Mouse (Mus musculus) megakaryocyte, embryonic 14.5 days (primary cell): Measurements from ENCODE around the gene Glb1. TPM values are rescaled to one million over a fixed set of nuclear protein-coding genes. Genes with fewer than 3 reads are reported as not detected.
A peak's percentile ranks its signal among the peaks of the same experiment; 100 is the strongest.

Source experiments
- H3K27me3 ChIP-seq: replicated peaks from 2 replicates; pipeline ENCODE3; 2012; ENCODE audit warnings: inconsistent platforms
- H3K36me3 ChIP-seq: replicated peaks from 2 replicates; pipeline ENCODE3; 2012; ENCODE audit warnings: low read length, inconsistent platforms, mixed read lengths
- H3K4me1 ChIP-seq: 2 replicates; pipeline ENCODE4 v1.6.1; 2012; ENCODE audit warnings: inconsistent platforms
- H3K4me3 ChIP-seq: replicated peaks from 2 replicates; pipeline ENCODE3; 2012; ENCODE audit warnings: moderate library complexity, mild to moderate bottlenecking, inconsistent platforms
- H3K9me3 ChIP-seq: 2 replicates; pipeline ENCODE4 v1.6.1; 2012; ENCODE audit warnings: inconsistent platforms
- FLI1 ChIP-seq: IDR thresholded peaks from 2 replicates; pipeline ENCODE4 v1.6.1; 2012; ENCODE audit warnings: low read length, inconsistent platforms, mixed read lengths
- GATA1 ChIP-seq: IDR thresholded peaks from 3 replicates; pipeline ENCODE4 v1.6.1; 2012; ENCODE audit warnings: mixed read lengths, low read length, inconsistent platforms, borderline replicate concordance
- polyA plus RNA-seq: library from polyadenylated mRNA; stranded (reverse); fragments of >175 nt; gene quantifications from 2 replicates; pipeline ENCODE4 v1.2.3, GENCODE M21; 2012; ENCODE audit warnings: low replicate concordance; ENCODE audit not compliant: insufficient read depth

The Glb1 gene
- polyA plus RNA-seq, 1 experiment = 16.4 TPM

DNA sequence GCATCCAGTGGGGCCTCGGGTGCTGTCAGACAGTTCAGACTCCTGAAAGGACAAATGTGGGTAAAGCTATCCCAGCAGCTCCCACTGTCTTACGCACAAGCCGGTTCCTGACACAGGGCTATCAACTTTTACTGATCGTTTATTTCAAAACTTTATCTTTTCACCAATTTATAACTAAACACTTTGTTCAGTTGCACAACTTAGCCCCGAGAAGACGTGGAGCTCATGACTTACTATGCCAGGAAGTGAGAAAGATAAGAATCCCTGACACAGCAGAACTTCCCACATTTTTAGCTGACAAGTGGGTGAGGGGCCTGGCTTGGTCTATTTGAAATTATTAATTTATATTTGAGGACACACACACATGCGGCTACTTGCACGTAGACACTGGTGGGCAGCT is 6.2 kb upstream of the Glb1 start:
- Histone ChIP-seq H3K4me3 (peak overlapping the region; percentile 38), H3K27me3 (no peaks in the 10 kb centered on the region), H3K4me1 (peaks cover 35% of the 10 kb centered on the region), H3K36me3 (no peaks in the 10 kb centered on the region), H3K9me3 (no peaks in the 10 kb centered on the region)
- TF ChIP-seq FLI1 = no peak
- no peak for TF ChIP-seq GATA1

DNA sequence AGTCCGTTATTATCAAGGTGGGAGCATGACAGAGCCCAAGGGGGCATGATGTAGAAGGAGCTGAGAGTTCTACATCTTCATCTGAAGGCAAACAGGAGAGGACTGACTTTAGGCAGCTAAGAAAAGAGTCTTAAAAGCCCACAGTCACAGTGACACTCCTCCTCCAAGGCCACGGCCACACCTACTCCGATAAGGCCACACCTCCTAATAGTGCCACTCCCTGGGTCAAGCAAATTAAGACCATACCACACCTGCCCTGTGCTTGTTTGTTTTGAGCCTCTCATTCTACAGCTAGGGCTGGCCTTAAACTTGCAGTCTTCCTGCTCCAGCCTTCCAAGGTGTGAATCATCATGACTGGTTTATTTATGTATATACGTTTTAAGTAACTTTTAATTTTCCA is 5.6 kb upstream of the Glb1 start:
- Histone ChIP-seq H3K4me1 (peaks cover 31% of the 10 kb centered on the region), H3K4me3 (peak overlapping the region; percentile 14), H3K27me3 (no peaks in the 10 kb centered on the region), H3K9me3 (no peaks in the 10 kb centered on the region), H3K36me3 (no peaks in the 10 kb centered on the region)
- TF ChIP-seq GATA1 (no peak), FLI1 (no peak)

DNA sequence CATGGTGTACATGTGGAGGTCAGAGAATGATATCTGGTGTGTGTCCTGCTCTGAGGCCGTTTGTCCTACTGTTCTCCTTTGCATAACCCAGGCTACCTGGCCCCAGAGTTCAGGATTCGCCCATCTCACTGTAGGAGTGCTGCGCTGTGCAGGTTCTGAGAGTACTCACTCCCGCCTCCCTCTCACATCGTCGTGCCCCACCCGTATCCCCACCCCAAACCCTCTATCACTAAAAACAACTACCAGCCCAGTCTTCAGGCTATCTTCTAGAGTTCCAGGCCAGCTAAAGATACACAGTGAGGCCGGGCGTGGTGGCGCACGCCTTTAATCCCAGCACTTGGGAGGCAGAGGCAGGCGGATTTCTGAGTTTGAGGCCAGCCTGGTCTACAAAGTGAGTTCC is 1.2 kb upstream of the Glb1 start:
- Histone ChIP-seq H3K4me3 (no peak overlapping the region), H3K9me3 (peaks cover 12% of the 10 kb centered on the region), H3K36me3 (peaks cover 17% of the 10 kb centered on the region), H3K4me1 (peaks cover 25% of the 10 kb centered on the region), H3K27me3 (no peaks in the 10 kb centered on the region)
- TF ChIP-seq FLI1 (no peak), GATA1 (no peak)

DNA sequence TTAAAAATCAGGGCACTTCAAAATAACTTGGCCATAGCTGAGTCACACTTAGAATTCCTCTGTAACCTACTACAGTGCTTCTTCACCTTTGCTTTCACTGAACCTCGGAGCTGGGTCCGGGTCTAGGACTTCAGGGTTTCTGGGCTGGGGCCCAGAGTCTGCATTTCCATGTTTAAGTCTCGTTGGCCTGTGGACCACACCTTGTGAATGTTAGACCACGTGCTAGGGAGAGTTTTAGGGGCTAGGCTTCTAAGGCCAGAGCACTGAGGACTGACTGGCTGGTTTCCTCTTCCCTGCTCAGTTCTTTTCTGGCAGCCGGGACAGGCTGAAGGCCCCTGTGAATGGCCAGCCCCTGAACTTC is 308 bp upstream of the Glb1 start:
- Histone ChIP-seq H3K27me3 (no peaks in the 10 kb centered on the region), H3K4me1 (peaks cover 16% of the 10 kb centered on the region), H3K4me3 (peak overlapping the region; percentile 99), H3K9me3 (peaks cover 21% of the 10 kb centered on the region), H3K36me3 (peaks cover 26% of the 10 kb centered on the region)
- TF ChIP-seq GATA1 (no peak), FLI1 (no peak)

DNA sequence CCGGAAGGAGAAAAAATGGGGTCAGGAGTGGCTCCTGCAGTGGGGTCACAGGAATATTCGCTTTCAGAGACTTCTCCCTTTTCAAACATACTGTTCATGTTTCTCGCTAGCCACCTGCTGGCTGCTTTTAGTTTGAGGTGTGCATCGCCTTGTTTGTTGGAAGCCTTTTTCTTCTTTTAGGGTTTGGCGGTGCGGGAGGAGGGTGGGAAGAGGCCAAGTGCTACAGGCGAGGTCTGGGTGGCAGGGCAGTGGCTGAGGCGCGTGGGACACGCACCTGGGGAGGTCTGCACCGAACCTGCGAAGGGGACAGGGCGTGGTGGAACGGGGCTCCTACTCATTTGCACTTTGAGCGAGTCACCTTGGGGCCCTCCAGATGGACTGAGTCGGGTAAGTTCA is 807 bp downstream of the Glb1 start:
- H3K9me3 ChIP-seq = peaks cover 32% of the 10 kb centered on the region
- peaks cover 37% of the 10 kb centered on the region for H3K36me3 ChIP-seq
- no peaks in the 10 kb centered on the region for H3K27me3 ChIP-seq
- peak overlapping the region; percentile 99 for H3K4me3 ChIP-seq
- peaks cover 15% of the 10 kb centered on the region for H3K4me1 ChIP-seq
- TF ChIP-seq GATA1 (no peak), FLI1 (no peak)

DNA sequence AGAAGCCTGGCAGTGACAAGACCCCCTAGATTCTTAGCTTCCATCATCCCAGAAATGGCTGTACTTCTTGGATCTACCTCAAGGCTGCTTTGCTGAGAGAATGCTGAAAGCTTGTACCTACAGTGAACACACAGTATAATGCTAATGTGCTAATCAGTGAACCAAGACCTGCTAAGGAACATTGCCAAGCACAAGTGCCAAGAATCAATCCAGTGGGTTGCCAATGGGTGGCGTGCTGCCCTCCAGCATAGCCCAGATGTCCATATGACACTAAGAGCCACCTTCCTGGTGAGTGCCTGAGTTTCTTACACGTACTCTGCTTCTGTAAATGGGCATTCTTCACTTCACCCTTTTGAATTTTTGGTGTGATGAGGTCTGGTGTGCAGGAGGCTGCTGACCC is 6.8 kb downstream of the Glb1 start:
- no peaks in the 10 kb centered on the region for H3K4me1 ChIP-seq
- peaks cover 86% of the 10 kb centered on the region for H3K9me3 ChIP-seq
- H3K36me3 ChIP-seq = peaks cover 94% of the 10 kb centered on the region
- no peak overlapping the region for H3K4me3 ChIP-seq
- H3K27me3 ChIP-seq = no peaks in the 10 kb centered on the region
- TF ChIP-seq FLI1 = no peak
- TF ChIP-seq GATA1 = no peak

DNA sequence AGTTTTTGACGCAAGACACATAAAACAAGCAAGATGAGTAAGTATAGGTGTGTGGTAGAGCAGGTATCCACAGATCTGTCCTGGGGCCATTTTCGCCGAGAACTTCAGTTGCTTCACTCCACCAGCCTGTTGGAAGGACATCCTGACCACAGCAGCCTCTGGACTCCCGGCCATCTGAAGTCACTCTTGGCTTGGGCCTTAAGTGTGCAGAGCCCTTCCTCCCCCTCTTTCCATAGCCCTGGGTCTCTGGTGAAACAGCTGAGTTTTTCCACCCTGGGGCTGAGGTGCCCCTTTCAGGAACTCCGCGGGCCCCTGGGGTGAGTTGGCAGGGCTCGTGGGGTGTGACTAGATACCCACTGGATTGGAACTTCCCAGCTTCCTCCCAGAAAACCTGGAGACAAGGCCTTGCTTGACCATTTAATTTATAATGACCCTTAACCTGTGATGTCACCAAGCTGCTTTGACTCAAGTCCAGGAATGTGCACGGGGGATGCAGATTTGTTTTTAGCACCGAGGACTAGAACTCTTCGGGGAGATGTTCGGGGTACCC is 9.5 kb downstream of the Glb1 start:
- no peak for TF ChIP-seq FLI1
- TF ChIP-seq GATA1 = no peak
- Histone ChIP-seq H3K4me1 (no peaks in the 10 kb centered on the region), H3K9me3 (peaks cover 94% of the 10 kb centered on the region), H3K4me3 (no peak overlapping the region), H3K36me3 (peaks cover 97% of the 10 kb centered on the region), H3K27me3 (no peaks in the 10 kb centered on the region)

DNA sequence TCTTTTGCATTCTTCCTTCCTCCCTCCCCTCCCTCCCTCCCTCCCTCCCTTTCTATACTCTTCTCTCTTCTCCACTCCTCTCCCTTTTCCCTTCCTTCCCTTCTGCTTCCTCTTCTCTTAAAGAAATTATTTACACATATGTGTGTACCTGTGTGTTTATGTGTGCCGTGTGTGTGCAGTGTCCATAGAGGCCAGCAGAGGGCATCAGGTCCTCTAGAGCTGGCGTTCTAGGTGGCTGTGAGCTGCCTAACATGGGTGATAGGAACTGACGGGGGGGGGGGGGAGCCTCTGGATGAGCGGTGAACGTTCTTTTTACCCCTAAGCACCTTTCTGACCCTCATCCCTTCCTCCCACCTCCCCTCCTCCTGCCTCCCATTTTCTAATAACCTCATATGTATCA is 10.4 kb downstream of the Glb1 start:
- Histone ChIP-seq H3K9me3 (peaks cover 93% of the 10 kb centered on the region), H3K4me3 (no peak overlapping the region), H3K27me3 (no peaks in the 10 kb centered on the region), H3K36me3 (peaks cover 96% of the 10 kb centered on the region), H3K4me1 (no peaks in the 10 kb centered on the region)
- TF ChIP-seq FLI1 (no peak), GATA1 (no peak)

DNA sequence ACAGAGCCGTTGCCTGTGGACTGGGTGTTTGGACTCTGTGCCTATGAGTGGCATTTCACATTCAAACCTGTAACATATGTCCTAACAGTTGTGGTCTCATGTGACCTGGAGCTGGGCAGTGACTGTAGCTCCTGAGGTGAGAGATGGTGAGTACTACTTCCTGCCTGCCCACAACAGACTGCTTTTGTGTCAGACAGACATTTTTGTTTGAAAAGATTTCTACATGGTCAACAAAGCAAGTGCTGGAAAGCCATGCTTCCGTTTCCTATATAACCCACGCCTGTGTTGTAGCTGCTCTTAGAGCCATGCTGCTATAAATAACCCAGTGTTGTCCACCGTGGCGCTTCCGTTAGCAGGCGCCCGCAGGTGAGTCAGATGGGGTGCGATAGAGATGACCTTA is 11.5 kb downstream of the Glb1 start:
- Histone ChIP-seq H3K4me1 (no peaks in the 10 kb centered on the region), H3K4me3 (no peak overlapping the region), H3K36me3 (peaks cover 97% of the 10 kb centered on the region), H3K9me3 (peaks cover 95% of the 10 kb centered on the region), H3K27me3 (no peaks in the 10 kb centered on the region)
- TF ChIP-seq GATA1 = no peak
- TF ChIP-seq FLI1 = no peak

DNA sequence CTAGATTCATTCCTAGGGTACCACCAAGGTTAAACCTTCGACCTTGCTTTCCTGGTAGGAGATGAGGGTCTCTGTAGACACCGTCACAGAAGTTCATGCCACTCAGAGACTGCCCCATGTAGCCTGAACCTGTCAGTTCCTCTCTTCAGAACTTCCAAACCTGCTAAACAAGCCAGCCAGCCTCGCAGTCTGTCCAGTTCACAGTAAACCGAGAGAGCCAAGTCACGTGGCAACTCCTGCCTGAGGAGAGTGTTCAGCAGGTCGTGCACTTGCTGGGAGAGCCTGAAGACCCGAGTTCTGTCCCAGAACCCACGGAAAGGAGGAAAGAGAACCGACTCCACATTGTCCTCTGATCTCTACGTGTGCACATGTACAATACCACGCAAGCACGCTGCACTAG is 13.0 kb downstream of the Glb1 start:
- H3K36me3 ChIP-seq = peaks cover 92% of the 10 kb centered on the region
- peaks cover 84% of the 10 kb centered on the region for H3K9me3 ChIP-seq

DNA sequence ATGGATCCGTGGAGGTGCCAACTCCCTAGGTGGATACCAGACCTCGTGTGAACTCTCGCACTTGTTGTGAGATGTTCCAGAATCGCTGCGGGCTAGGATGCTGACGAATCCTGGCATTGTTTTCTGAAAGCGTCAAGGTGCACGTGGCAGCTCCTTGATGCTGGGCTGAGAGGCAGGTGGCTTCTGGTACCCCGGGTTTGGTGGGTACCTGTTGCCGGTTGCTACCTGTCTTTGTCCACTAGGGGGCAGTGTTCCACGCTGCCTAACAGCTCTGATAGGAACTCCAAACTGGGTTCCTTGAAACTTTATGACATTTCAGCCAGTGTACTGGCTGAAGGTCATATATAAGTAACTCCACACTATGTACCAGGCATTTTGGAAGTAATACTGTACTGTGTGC is 14.8 kb downstream of the Glb1 start:
- Histone ChIP-seq H3K9me3 (peaks cover 78% of the 10 kb centered on the region), H3K4me1 (no peaks in the 10 kb centered on the region)
- no peak for TF ChIP-seq FLI1
- no peak for TF ChIP-seq GATA1

More for the DNA sequence above, 13.0 kb downstream of the Glb1 start:
- no peak for TF ChIP-seq GATA1
- no peak for TF ChIP-seq FLI1
- H3K4me1 ChIP-seq = no peaks in the 10 kb centered on the region
- H3K27me3 ChIP-seq = no peaks in the 10 kb centered on the region
- H3K4me3 ChIP-seq = peak overlapping the region; percentile 51

More for the DNA sequence above, 14.8 kb downstream of the Glb1 start:
- Histone ChIP-seq H3K4me3 (peak overlapping the region; percentile 38), H3K27me3 (no peaks in the 10 kb centered on the region), H3K36me3 (peaks cover 90% of the 10 kb centered on the region)
